Mouse (Mus musculus) liver, embryonic 11.5 days (tissue): ENCODE results near the gene Gm12248. TPM values are rescaled to one million over a fixed set of nuclear protein-coding genes. Genes with fewer than 3 reads are reported as not detected.
A peak's percentile ranks its signal among the peaks of the same experiment; 100 is the strongest.
"Not testable (repeated sequence)": the region's sequence is repeated elsewhere in the genome, so short reads cannot be mapped to it uniquely, and the experiment has no call there.

Experiments
- ATAC-seq: fragments of 200-750 bp; cut with Nextera tagmentation; replicated peaks from 2 replicates; pipeline ENCODE4 v1.8.0; 2017; ENCODE audit warnings: moderate number of reproducible peaks, mild to moderate bottlenecking, moderate TSS enrichment, moderate library complexity; ENCODE audit not compliant: low FRiP score
- DNase-seq: peaks from one replicate; pipeline ENCODE4 v3.0.0-alpha.2; 2017; ENCODE audit warnings: low spot score
- H3K27ac ChIP-seq: fragments of 300-500 bp; sonication (generic); 2 replicates; pipeline ENCODE4 v1.5.1; 2014; ENCODE audit warnings: mild to moderate bottlenecking, low read depth, low read length, control low read depth
- H3K27me3 ChIP-seq: fragments of 300-500 bp; sonication (generic); replicated peaks from 2 replicates; pipeline ENCODE4 v1.6.1; 2014; ENCODE audit warnings: low read length, mixed read lengths; ENCODE audit not compliant: control insufficient read depth, insufficient read depth
- H3K36me3 ChIP-seq: fragments of 300-500 bp; sonication (generic); 2 replicates; pipeline ENCODE4 v1.6.1; 2014; ENCODE audit warnings: mild to moderate bottlenecking, low read length, moderate library complexity, mixed read lengths; ENCODE audit not compliant: control insufficient read depth, insufficient read depth
- H3K4me1 ChIP-seq: fragments of 300-500 bp; sonication (generic); replicated peaks from 2 replicates; pipeline ENCODE4 v1.6.1; 2014; ENCODE audit warnings: low read length, mixed read lengths; ENCODE audit not compliant: control insufficient read depth, insufficient read depth
- H3K4me2 ChIP-seq: fragments of 300-500 bp; sonication (generic); 2 replicates; pipeline ENCODE4 v1.6.1; 2014; ENCODE audit warnings: mild to moderate bottlenecking, control low read depth, moderate library complexity
- H3K4me3 ChIP-seq: fragments of 300-500 bp; sonication (generic); 2 replicates; pipeline ENCODE4 v1.5.1; 2014; ENCODE audit warnings: low read depth, low read length, control low read depth
- H3K9ac ChIP-seq: fragments of 300-500 bp; sonication (generic); 2 replicates; pipeline ENCODE4 v1.6.1; 2014; ENCODE audit warnings: low read depth, low read length, control low read depth
- H3K9me3 ChIP-seq: fragments of 300-500 bp; sonication (generic); 2 replicates; pipeline ENCODE4 v1.6.1; 2016; ENCODE audit warnings: low read length, inconsistent platforms, mixed read lengths; ENCODE audit not compliant: control insufficient read depth
- whole genome bisulfite sequencing: fragments of 180-500 bp; shearing (Covaris S2); extraction: QIAGEN DNeasy Blood & Tissue Kit; methylation state at CpG from one replicate; pipeline ENCODE4 v1.1.7; 2014; 5-methylcytosine and 5-hydroxymethylcytosine counted together
- polyA plus RNA-seq: library from polyadenylated mRNA; unstranded; fragments of >200 nt; fragmentation: Nextera tagmentation; extraction: Ambion mirVana; gene quantifications from 2 replicates; pipeline ENCODE4 v1.2.1, GENCODE M21; 2014

Gm12248 gene
- polyA plus RNA-seq, 1 experiment from 2014 or later: not detected

- H3K27ac ChIP-seq, DNase-seq, H3K4me1 ChIP-seq, H3K36me3 ChIP-seq, H3K9ac ChIP-seq, H3K9me3 ChIP-seq: not testable (repeated sequence)
- Histone ChIP-seq H3K27me3 (peaks cover 21% of the 10 kb centered on the region), H3K4me2 (peak overlapping the region; percentile 78; the same call in 1 of the 2 replicates), H3K4me3 (peak overlapping the region; percentile 53; the same call in 1 of the 2 replicates)
- ATAC-seq: peak; percentile 11; the same call in 1 of the 2 replicates
- 62% methylated on average over 5 of the region's 5 CpGs for WGBS
These were observed 5.4 kb upstream of the Gm12248 start for GRCm38 (mm10) chr11:58098366-58098720.

DNA sequence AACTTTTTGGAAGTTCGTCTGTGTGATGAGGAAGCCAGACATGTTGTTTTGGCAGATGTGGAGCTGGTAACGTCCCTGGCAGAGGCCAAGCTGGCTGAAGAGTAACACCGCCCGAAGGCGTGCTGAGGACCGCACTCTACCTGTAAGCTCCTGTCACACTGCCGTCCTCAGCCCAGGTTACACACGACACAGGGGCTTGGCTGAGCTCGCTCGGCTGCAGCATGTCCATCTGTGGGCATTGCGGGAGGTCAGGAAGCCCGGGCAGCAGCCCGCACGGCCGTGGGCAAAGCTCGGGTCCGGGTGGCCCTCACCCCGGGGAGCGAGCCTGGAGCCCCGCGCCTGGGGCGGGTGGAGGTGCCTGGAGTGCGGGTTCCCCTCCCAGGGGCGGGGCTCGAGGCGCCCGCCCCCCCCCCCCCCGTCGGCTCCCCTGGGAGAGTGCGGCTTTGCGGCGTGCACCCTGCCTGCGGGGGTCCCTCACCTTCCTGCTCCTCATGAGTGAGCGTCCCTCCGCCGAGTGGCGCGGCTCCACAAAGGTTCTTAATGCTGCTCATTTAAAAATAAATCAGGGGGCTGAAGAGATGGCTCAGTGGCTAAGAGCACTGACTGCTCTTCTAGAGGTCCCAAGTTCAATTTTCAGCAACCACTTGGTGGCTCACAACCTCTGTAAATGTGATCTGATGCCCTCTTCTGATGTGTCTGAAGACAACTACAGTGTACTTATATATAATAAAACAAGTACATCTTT lies 4.9 kb upstream of the Gm12248 start:
- Histone ChIP-seq H3K27me3 (peaks cover 21% of the 10 kb centered on the region), H3K4me1 (peaks cover 6% of the 10 kb centered on the region), H3K4me3 (peak overlapping the region; percentile 53), H3K36me3 (no peaks in the 10 kb centered on the region), H3K4me2 (peak overlapping the region; percentile 78), H3K9ac (no peak overlapping the region; the same call in 1 of the 2 replicates), H3K9me3 (no peaks in the 10 kb centered on the region), H3K27ac (no peak overlapping the region)
- DNase-seq (no peak), ATAC-seq (no peak; the same call in 1 of the 2 replicates)
- 3% methylated on average over 32 of the region's 38 CpGs for WGBS

- WGBS: 47% methylated on average over 20 of the region's 20 CpGs
- ATAC-seq (no peak), DNase-seq (no peak)
- Histone ChIP-seq H3K9me3 (no peaks in the 10 kb centered on the region), H3K4me1 (peaks cover 7% of the 10 kb centered on the region), H3K27ac (no peak overlapping the region), H3K4me2 (peak overlapping the region; percentile 78), H3K9ac (no peak overlapping the region), H3K4me3 (no peak overlapping the region), H3K27me3 (peaks cover 21% of the 10 kb centered on the region), H3K36me3 (no peaks in the 10 kb centered on the region)
These were observed 4.1 kb upstream of the Gm12248 start for GRCm38 (mm10) chr11:58096821-58097620.

DNA sequence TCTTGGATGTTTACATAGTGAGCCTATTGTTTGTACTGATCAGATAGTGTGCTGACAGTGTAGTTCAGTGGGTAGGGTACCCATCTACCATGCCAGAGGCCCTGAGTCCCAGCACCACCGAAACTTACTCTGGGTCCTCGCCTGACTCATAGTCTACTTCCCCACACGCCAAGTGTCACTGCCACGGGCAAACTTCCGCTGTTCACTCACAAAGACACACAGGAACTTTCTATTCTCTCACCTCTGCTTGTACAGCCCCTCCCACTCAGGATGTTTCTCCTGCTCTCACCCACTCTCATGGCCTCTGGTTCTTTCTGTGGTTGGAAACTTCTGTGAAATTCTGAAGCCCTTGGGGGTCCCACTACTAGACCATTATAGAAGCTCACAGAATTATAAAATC lies 3.2 kb upstream of the Gm12248 start:
- no peak overlapping the region for H3K9ac ChIP-seq
- DNase-seq (no peak), ATAC-seq (no peak)
- H3K9me3 ChIP-seq: no peaks in the 10 kb centered on the region
- no peak overlapping the region for H3K4me2 ChIP-seq
- no peaks in the 10 kb centered on the region for H3K36me3 ChIP-seq
- WGBS: 61% methylated on average over 5 of the region's 5 CpGs
- peaks cover 21% of the 10 kb centered on the region for H3K27me3 ChIP-seq
- H3K4me3 ChIP-seq: no peak overlapping the region
- no peak overlapping the region for H3K27ac ChIP-seq
- H3K4me1 ChIP-seq: peaks cover 7% of the 10 kb centered on the region

- Histone ChIP-seq H3K4me1 (peaks cover 7% of the 10 kb centered on the region), H3K27me3 (peaks cover 21% of the 10 kb centered on the region), H3K4me2 (no peak overlapping the region), H3K36me3 (no peaks in the 10 kb centered on the region), H3K4me3 (no peak overlapping the region), H3K27ac (no peak overlapping the region), H3K9ac (no peak overlapping the region), H3K9me3 (no peaks in the 10 kb centered on the region)
- ATAC-seq (no peak), DNase-seq (no peak)
- WGBS: 85% methylated on average over 1 of the region's 1 CpGs
These were observed 2.6 kb upstream of the Gm12248 start for GRCm38 (mm10) chr11:58095561-58095960.

DNA sequence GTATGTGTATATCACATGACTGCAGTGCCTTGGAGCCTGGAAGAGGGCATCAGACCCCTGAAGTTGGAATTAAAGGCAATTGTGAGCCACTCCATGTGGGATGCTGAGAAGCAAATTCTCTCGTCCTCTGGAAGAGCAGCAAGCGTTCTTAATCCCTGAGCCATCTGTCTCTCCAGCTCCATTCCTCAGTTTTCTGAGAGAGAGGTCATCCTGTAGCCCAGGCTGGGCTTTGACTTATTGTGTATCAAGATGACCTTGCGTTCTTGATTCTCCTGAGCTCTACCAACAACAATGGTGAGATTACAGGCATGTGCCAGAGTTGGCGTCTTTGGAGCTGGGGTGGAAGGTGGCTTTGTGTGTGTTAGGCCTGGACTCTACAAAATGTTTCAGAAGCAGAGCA lies 1.8 kb upstream of the Gm12248 start:
- no peak overlapping the region for H3K4me2 ChIP-seq
- no peak overlapping the region for H3K27ac ChIP-seq
- peaks cover 7% of the 10 kb centered on the region for H3K4me1 ChIP-seq
- 76% methylated on average over 4 of the region's 4 CpGs for WGBS
- H3K9me3 ChIP-seq: no peaks in the 10 kb centered on the region
- no peak for ATAC-seq
- no peak overlapping the region for H3K9ac ChIP-seq
- DNase-seq: no peak
- no peaks in the 10 kb centered on the region for H3K36me3 ChIP-seq
- H3K4me3 ChIP-seq: no peak overlapping the region
- peaks cover 21% of the 10 kb centered on the region for H3K27me3 ChIP-seq

- H3K4me2 ChIP-seq: peak overlapping the region; percentile 54
- 38% methylated on average over 4 of the region's 4 CpGs for WGBS
- peaks cover 7% of the 10 kb centered on the region for H3K4me1 ChIP-seq
- no peak; the same call in 1 of the 2 replicates for ATAC-seq
- H3K9me3 ChIP-seq: no peaks in the 10 kb centered on the region
- H3K27ac ChIP-seq: no peak overlapping the region
- peaks cover 16% of the 10 kb centered on the region for H3K27me3 ChIP-seq
- H3K36me3 ChIP-seq: no peaks in the 10 kb centered on the region
- peak overlapping the region; percentile 20; the same call in 1 of the 2 replicates for H3K9ac ChIP-seq
- peak overlapping the region; percentile 21 for H3K4me3 ChIP-seq
- no peak for DNase-seq
These were observed 393 bp downstream of the Gm12248 start for GRCm38 (mm10) chr11:58092541-58092940.

DNA sequence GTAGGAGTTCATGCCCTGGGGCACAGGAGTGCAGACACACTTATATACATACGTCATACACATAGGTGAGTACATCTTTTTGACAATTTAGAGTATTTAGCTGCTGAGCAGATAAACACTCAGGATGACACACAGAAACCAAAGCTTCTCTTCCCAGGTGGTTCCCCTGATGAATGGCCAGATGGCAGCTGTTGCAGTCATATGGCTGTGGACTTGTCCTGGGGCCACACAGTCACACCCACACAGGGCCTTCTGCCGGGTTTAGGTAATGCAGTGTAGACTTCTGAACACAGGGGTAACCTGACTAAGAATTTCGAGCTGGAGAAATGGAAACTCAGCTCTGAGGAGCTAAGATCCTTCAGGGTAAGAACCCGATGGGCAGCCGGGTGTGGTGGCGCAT lies 11.2 kb downstream of the Gm12248 start:
- DNase-seq (no peak), ATAC-seq (no peak)
- Histone ChIP-seq H3K9ac (no peak overlapping the region), H3K4me1 (no peaks in the 10 kb centered on the region), H3K36me3 (no peaks in the 10 kb centered on the region), H3K27ac (no peak overlapping the region), H3K27me3 (no peaks in the 10 kb centered on the region), H3K4me2 (no peak overlapping the region), H3K9me3 (no peaks in the 10 kb centered on the region), H3K4me3 (no peak overlapping the region)
- 86% methylated on average over 6 of the region's 6 CpGs for WGBS
